Comparison of ENCODE assay signal across 8 mouse cellular contexts in genomic region chr7:63212084-63212723, GRCm38 (mm10). TPM values are rescaled to one million over a fixed set of nuclear protein-coding genes. Genes with fewer than 3 reads are reported as not detected.
DNase-seq lines count a peak whose midpoint lies in the region; ATAC-seq lines count a peak whose summit lies in the region.

Chrna7 (minus strand) TSS chr7:63212569.

- no peak for ATAC-seq in erythroid progenitor cell, adult 5-6 weeks (replicated peaks; ENCODE audit: low FRiP score, poor library complexity, severe bottlenecking)

- peak; percentile 61 for DNase-seq in adrenal gland, adult 8-10 months
- peak; percentile 90 for DNase-seq in embryo, embryonic 10.5 days (ENCODE audit: low spot score)
- DNase-seq in gastrocnemius, postnatal 25 days: peak; percentile 61
- DNase-seq in hindlimb bud, embryonic 11.5 days (ENCODE audit: extremely low spot score, low read depth, low spot score): peak; percentile 39
- DNase-seq in left cerebral cortex, adult 18-20 months (ENCODE audit: low spot score in 2 of 2): peak; percentile 83 to 89
- DNase-seq in lung, postnatal 14 days: peak; percentile 69
- DNase-seq in right cerebral cortex, adult 2 months (ENCODE audit: low spot score in 2 of 2): peak; percentile 82 to 83

RNA-seq across cellular contexts. Expression of gene Chrna7, which starts in this region (rescaled TPM):
- 10 to 100 TPM; 19.5 to 30.1 (median 25.0) TPM for total RNA-seq in adrenal gland, adult 8-10 months (2022)
- total RNA-seq in gastrocnemius, postnatal 25 days (2021): under 1 TPM; 0.18 to 0.27 TPM
- total RNA-seq in left cerebral cortex, adult 18-20 months (2021): 10 to 100 TPM; 24.3 to 27.3 TPM
- not detected in 2 replicates for total RNA-seq in erythroid progenitor cell, adult 5-6 weeks (2015; ENCODE audit: low replicate concordance)
- total RNA-seq in erythroid progenitor cell, adult 5-6 weeks (2017; ENCODE audit: low replicate concordance): not detected in 2 replicates

Comparison
In these comparisons a context has a peak if more than half of its experiments do, and no peak if none do; other contexts are left out.
1. RNA of gene Chrna7 (total RNA-seq): 24.3 to 27.3 TPM in left cerebral cortex, adult 18-20 months and 19.5 to 30.1 TPM in adrenal gland, adult 8-10 months; 0.18 to 0.27 TPM in gastrocnemius, postnatal 25 days and not detected in erythroid progenitor cell, adult 5-6 weeks; every median in the first group is over 10 times any median in the second.
2. Peak in DNase-seq in gastrocnemius, postnatal 25 days; RNA of the gene not detected or under 1 TPM.
3. DNase-seq: peak in every context shown above with its lines; median percentile 90 in embryo, embryonic 10.5 days; 86 in left cerebral cortex, adult 18-20 months; 82 in right cerebral cortex, adult 2 months; 69 in lung, postnatal 14 days; 61 in adrenal gland, adult 8-10 months; 61 in gastrocnemius, postnatal 25 days; 39 in hindlimb bud, embryonic 11.5 days.